Comparison of ENCODE assay signal across 8 mouse cellular contexts in genomic region chr8:13199385-13200061, GRCm38 (mm10). TPM values are rescaled to one million over a fixed set of nuclear protein-coding genes. Genes with fewer than 3 reads are reported as not detected.
DNase-seq lines count a peak whose midpoint lies in the region; ATAC-seq and TF ChIP-seq lines count a peak whose summit lies in the region.

No protein-coding gene starts in this region.

- no peak; the same call in 1 of the 2 replicates for ATAC-seq in forebrain, embryonic 11.5 days (replicated peaks; ENCODE audit: low FRiP score)
- no peak for ATAC-seq in neural tube, embryonic 15.5 days (ENCODE audit: low FRiP score)
- no peak for ATAC-seq in granulocyte monocyte progenitor cell, adult 5-6 weeks (replicated peaks; ENCODE audit: poor library complexity, severe bottlenecking)

- 26% methylated on average over 14 of the region's 14 CpGs for WGBS in liver, adult 2 months
- 23% methylated on average over 14 of the region's 14 CpGs for WGBS in forebrain, embryonic 11.5 days
- WGBS in neural tube, embryonic 15.5 days = 24% methylated on average over 14 of the region's 14 CpGs

- H3K79me2 ChIP-seq in liver, adult 2 months (ENCODE audit: control insufficient read depth, insufficient read depth, low read length) = peaks cover 7% of the 10 kb centered on the region; the same call in 1 of the 2 replicates

- H3K27ac ChIP-seq in liver, adult 2 months (replicated peaks; ENCODE audit: insufficient read depth, low read depth, low read length) = no peak overlapping the region
- no peak overlapping the region for H3K27ac ChIP-seq in forebrain, embryonic 11.5 days (ENCODE audit: low read depth, low read length)
- no peak overlapping the region for H3K27ac ChIP-seq in neural tube, embryonic 15.5 days (replicated peaks)

- no peak for TF ChIP-seq POLR2A in liver, adult 2 months (IDR thresholded peaks at IDR 0.05; ENCODE audit: extremely low read depth, insufficient read depth, low read length)

- TF ChIP-seq CTCF in liver, adult 2 months (IDR thresholded peaks at IDR 0.05; ENCODE audit: low read depth, low read length) = no peak

- no peaks in the 10 kb centered on the region for H3K9me3 ChIP-seq in forebrain, embryonic 11.5 days (ENCODE audit: control insufficient read depth, low read length)
- no peaks in the 10 kb centered on the region for H3K9me3 ChIP-seq in neural tube, embryonic 15.5 days (replicated peaks)

- H3K27me3 ChIP-seq in liver, adult 2 months (ENCODE audit: control insufficient read depth, insufficient read depth, low read length) = no peaks in the 10 kb centered on the region
- H3K27me3 ChIP-seq in forebrain, embryonic 11.5 days (ENCODE audit: control insufficient read depth, insufficient read depth, low read length) = peaks cover 15% of the 10 kb centered on the region
- peaks cover 27% of the 10 kb centered on the region for H3K27me3 ChIP-seq in neural tube, embryonic 15.5 days (replicated peaks)

- peak overlapping the region; percentile 87; the same call in 1 of the 2 replicates for H3K9ac ChIP-seq in liver, adult 2 months (ENCODE audit: low read depth, low read length)
- peak overlapping the region; percentile 79 for H3K9ac ChIP-seq in forebrain, embryonic 11.5 days (ENCODE audit: low read length)
- 0 out of 2 replicates have a peak overlapping the region, but pooled peaks have one; percentile 66 for H3K9ac ChIP-seq in neural tube, embryonic 15.5 days (replicated peaks)

- H3K4me1 ChIP-seq in liver, adult 2 months (ENCODE audit: control insufficient read depth, insufficient read depth, low read length) = peaks cover 4% of the 10 kb centered on the region; the same call in 1 of the 2 replicates
- peaks cover 8% of the 10 kb centered on the region for H3K4me1 ChIP-seq in forebrain, embryonic 11.5 days (replicated peaks; ENCODE audit: control insufficient read depth, insufficient read depth, low read length)
- peaks cover 18% of the 10 kb centered on the region for H3K4me1 ChIP-seq in neural tube, embryonic 15.5 days

- H3K36me3 ChIP-seq in liver, adult 2 months (ENCODE audit: control insufficient read depth, insufficient read depth, low read length) = no peaks in the 10 kb centered on the region; the same call in 1 of the 2 replicates
- H3K36me3 ChIP-seq in forebrain, embryonic 11.5 days (ENCODE audit: control insufficient read depth, insufficient read depth, low read length) = no peaks in the 10 kb centered on the region
- H3K36me3 ChIP-seq in neural tube, embryonic 15.5 days = no peaks in the 10 kb centered on the region

- peak overlapping the region; percentile 87 for H3K4me3 ChIP-seq in liver, adult 2 months (ENCODE audit: insufficient read depth, low read depth, low read length)
- H3K4me3 ChIP-seq in forebrain, embryonic 11.5 days (ENCODE audit: low read depth, low read length) = peak overlapping the region; percentile 80
- H3K4me3 ChIP-seq in neural tube, embryonic 15.5 days (replicated peaks) = peak overlapping the region; percentile 82

- peak overlapping the region; percentile 88 for H3K4me2 ChIP-seq in forebrain, embryonic 11.5 days (ENCODE audit: low read depth, low read length, severe bottlenecking)
- H3K4me2 ChIP-seq in neural tube, embryonic 15.5 days = peak overlapping the region; percentile 95

- peak; percentile 66 for DNase-seq in liver, adult 2 months (ENCODE audit: extremely low read depth, low read depth, low spot score)
- DNase-seq in liver = no peak
- no peak for DNase-seq in forebrain, embryonic 11.5 days (ENCODE audit: low spot score)
- DNase-seq in kidney, postnatal 36 days = peak; percentile 64 to 77
- DNase-seq in cerebellum, postnatal 36 days = no peak
- DNase-seq in layer of hippocampus, postnatal 25 days (ENCODE audit: extremely low spot score in 1 of 2, low spot score in 1 of 2) = no peak

RNA-seq across cellular contexts. Expression of gene Grtp1, which starts 0.9 kb away (rescaled TPM):
- 25.3 and 25.5 TPM in 2 replicates for total RNA-seq in liver, adult 2 months (2014; rRNA removed)
- 28.3 and 30.3 TPM in 2 replicates for polyA plus RNA-seq in liver, adult 2 months (2012; rRNA removed)
- polyA plus RNA-seq in forebrain, embryonic 11.5 days (2014; fragmentation: Nextera tagmentation; extraction: Ambion mirVana) = 18.3 and 21.4 TPM in 2 replicates
- 14.4 and 19.0 TPM in 2 replicates for polyA plus RNA-seq in neural tube, embryonic 15.5 days (2015; fragmentation: Nextera tagmentation; extraction: Ambion mirVana)
- not detected in 2 replicates for total RNA-seq in granulocyte monocyte progenitor cell, adult 5-6 weeks (2014; fragmentation: Nextera tagmentation)
- total RNA-seq in granulocyte monocyte progenitor cell, adult 5-6 weeks (2017) = 0.56 TPM in 1 of 2 replicates, not detected in the other
- 1 to 10 TPM; 5.2 TPM for total RNA-seq in layer of hippocampus, postnatal 25 days (2021)

RNA-seq across cellular contexts. Expression of gene Lamp1, which starts 40.6 kb away (rescaled TPM):
- 381 and 420 TPM in 2 replicates for total RNA-seq in liver, adult 2 months (2014; rRNA removed)
- 563 and 625 TPM in 2 replicates for polyA plus RNA-seq in liver, adult 2 months (2012; rRNA removed)
- 240 and 251 TPM in 2 replicates for polyA plus RNA-seq in forebrain, embryonic 11.5 days (2014; fragmentation: Nextera tagmentation; extraction: Ambion mirVana)
- polyA plus RNA-seq in neural tube, embryonic 15.5 days (2015; fragmentation: Nextera tagmentation; extraction: Ambion mirVana) = 286 and 295 TPM in 2 replicates
- 251 and 283 TPM in 2 replicates for total RNA-seq in granulocyte monocyte progenitor cell, adult 5-6 weeks (2014; fragmentation: Nextera tagmentation)
- 269 and 301 TPM in 2 replicates for total RNA-seq in granulocyte monocyte progenitor cell, adult 5-6 weeks (2017)
- total RNA-seq in layer of hippocampus, postnatal 25 days (2021) = 100 to 1,000 TPM; 283 to 311 TPM

RNA-seq across cellular contexts. Expression of gene Adprhl1, which starts 54.4 kb away (rescaled TPM):
- total RNA-seq in liver, adult 2 months (2014; rRNA removed) = 0.74 TPM in 1 of 2 replicates, not detected in the other
- not detected in 2 replicates for polyA plus RNA-seq in liver, adult 2 months (2012; rRNA removed)
- not detected in 2 replicates for polyA plus RNA-seq in forebrain, embryonic 11.5 days (2014; fragmentation: Nextera tagmentation; extraction: Ambion mirVana)
- polyA plus RNA-seq in neural tube, embryonic 15.5 days (2015; fragmentation: Nextera tagmentation; extraction: Ambion mirVana) = 1.1 and 1.8 TPM in 2 replicates
- not detected in 2 replicates for total RNA-seq in granulocyte monocyte progenitor cell, adult 5-6 weeks (2014; fragmentation: Nextera tagmentation)
- total RNA-seq in granulocyte monocyte progenitor cell, adult 5-6 weeks (2017) = not detected in 2 replicates
- 1 to 10 TPM; 1.3 to 1.4 TPM for total RNA-seq in layer of hippocampus, postnatal 25 days (2021)

Comparison
In these comparisons a context has a peak if more than half of its experiments do, and no peak if none do; other contexts are left out.
1. DNase-seq: peak in liver, adult 2 months (single experiment) and kidney, postnatal 36 days (2 of 2); none in liver (single experiment), forebrain, embryonic 11.5 days (single experiment), cerebellum, postnatal 36 days (0 of 2) and layer of hippocampus, postnatal 25 days (0 of 2).
2. Peak in every context shown above with its lines, with median percentiles within 50 percentile points of each other: H3K4me3 ChIP-seq and H3K9ac ChIP-seq.